Mouse (Mus musculus) brain, embryonic 14.5 days (tissue): Measurements from ENCODE around the gene Paqr9. TPM values are rescaled to one million over a fixed set of nuclear protein-coding genes. Genes with fewer than 3 reads are reported as not detected.
"Not testable (repeated sequence)": the region's sequence is repeated elsewhere in the genome, so short reads cannot be mapped to it uniquely, and the experiment has no call there.

Experiments
- DNase-seq: peaks from one replicate; pipeline ENCODE4 v3.0.0-alpha.2; 2011; ENCODE audit warnings: low read depth
- CTCF ChIP-seq: fragments of 200-500 bp; IDR thresholded peaks from 2 replicates; pipeline ENCODE4 v1.5.1; 2012; ENCODE audit warnings: inconsistent platforms, mild to moderate bottlenecking, moderate library complexity, borderline replicate concordance; ENCODE audit not compliant: insufficient read depth, insufficient read length; ENCODE audit errors: extremely low read depth
- POLR2A ChIP-seq: fragments of 200-500 bp; IDR thresholded peaks from 2 replicates; pipeline ENCODE4 v1.6.1; 2012; ENCODE audit warnings: mild to moderate bottlenecking, inconsistent platforms, borderline replicate concordance; ENCODE audit not compliant: poor library complexity, insufficient read depth, insufficient read length, severe bottlenecking; ENCODE audit errors: extremely low read depth
- polyA plus RNA-seq: library from polyadenylated mRNA; depleted of rRNA; stranded (reverse); fragments of >200 nt; gene quantifications from 2 replicates; pipeline ENCODE4 v1.2.3, GENCODE M21; 2012; rRNA removed

Gene Paqr9
- polyA plus RNA-seq, result 6.5 and 9.6 TPM in 2 replicates

- peak; percentile 64 for DNase-seq
- TF ChIP-seq CTCF (no peak), POLR2A (0 out of 2 replicates have a peak, but pooled peaks have one; percentile 10)
Measured at GRCm38 (mm10) chr9:95559059-95559935, at the start of gene Paqr9. TSS of gene Paqr9 (plus strand) at chr9:95559657.

GRCm38 (mm10) chr9:95510693-95511404 is 48.6 kb upstream of the Paqr9 start:
- peak; percentile 16 for DNase-seq
- TF ChIP-seq CTCF (no peak), POLR2A (no peak)

GRCm38 (mm10) chr9:95511472-95512330 is 47.8 kb upstream of the Paqr9 start, which contains the start of gene U2surp:
TSS of gene U2surp (minus strand) at chr9:95511996.
- TF ChIP-seq POLR2A (peak; percentile 14; the same call in 1 of the 2 replicates), CTCF (peak; percentile 30; the same call in 1 of the 2 replicates)
- DNase-seq, result peak; percentile 99

GRCm38 (mm10) chr9:95512331-95513030 is 47.0 kb upstream of the Paqr9 start:
- TF ChIP-seq CTCF (no peak), POLR2A (no peak)
- no peak for DNase-seq

GRCm38 (mm10) chr9:95513776-95514175 is 45.7 kb upstream of the Paqr9 start:
- TF ChIP-seq POLR2A, result no peak
- TF ChIP-seq CTCF, result no peak
- no peak for DNase-seq

- DNase-seq, result not testable (repeated sequence)
Measured at GRCm38 (mm10) chr9:95514361-95514760, 45.1 kb upstream of the Paqr9 start.

- DNase-seq, result no peak
Measured at GRCm38 (mm10) chr9:95520563-95520962, 38.9 kb upstream of the Paqr9 start.

GRCm38 (mm10) chr9:95521031-95521430 is 38.4 kb upstream of the Paqr9 start:
- no peak for DNase-seq
- TF ChIP-seq CTCF (no peak), POLR2A (no peak)

More at GRCm38 (mm10) chr9:95520563-95520962, 38.9 kb upstream of the Paqr9 start:
- TF ChIP-seq POLR2A, result no peak

- no peak for DNase-seq
Measured at GRCm38 (mm10) chr9:95521566-95521965, 37.9 kb upstream of the Paqr9 start.

GRCm38 (mm10) chr9:95522561-95522960 is 36.9 kb upstream of the Paqr9 start:
- TF ChIP-seq CTCF (no peak), POLR2A (no peak)
- DNase-seq, result no peak

More at GRCm38 (mm10) chr9:95521566-95521965, 37.9 kb upstream of the Paqr9 start:
- TF ChIP-seq POLR2A, result no peak
- TF ChIP-seq CTCF, result no peak
